Mouse (Mus musculus): Measurements from ENCODE around the gene March7. TPM values are rescaled to one million over a fixed set of nuclear protein-coding genes. Genes with fewer than 3 reads are reported as not detected.

March7 gene
- polyA plus RNA-seq, 1 experiment, result 124 TPM

GRCm38 (mm10) chr2:60299323-60299722, 89.6 kb downstream of the March7 start:
- TF ChIP-seq POLR2A (IDR thresholded peaks at IDR 0.05; ENCODE audit: low read depth, low read length), result no peak
- no peak for TF ChIP-seq CTCF (IDR thresholded peaks at IDR 0.05; ENCODE audit: borderline replicate concordance, insufficient read depth, low read length)
- no peaks in the 10 kb centered on the region for H3K4me1 ChIP-seq (ENCODE audit: control insufficient read depth, insufficient read depth, low read length)
- no peak overlapping the region for H3K4me3 ChIP-seq (ENCODE audit: insufficient read depth, low read length)
- H3K27ac ChIP-seq (ENCODE audit: insufficient read depth, low read length), result no peak overlapping the region

Other genes starting within 250 kb of the March7 start
- 31.9 and 33.2 TPM in 2 replicates for gene Baz2b, start within 50 bp of the March7 start, polyA plus RNA-seq (2011; ENCODE audit: insufficient read length, low read depth, missing spikeins)
- gene Cd302, start 74.6 kb downstream of the March7 start, polyA plus RNA-seq (2011; ENCODE audit: insufficient read length, low read depth, missing spikeins), result 40.8 and 51.0 TPM in 2 replicates
- 13.7 and 20.2 TPM in 2 replicates for gene Ly75, start 173.4 kb downstream of the March7 start, polyA plus RNA-seq (2011; ENCODE audit: insufficient read length, low read depth, missing spikeins)